In the genomic region with DNA sequence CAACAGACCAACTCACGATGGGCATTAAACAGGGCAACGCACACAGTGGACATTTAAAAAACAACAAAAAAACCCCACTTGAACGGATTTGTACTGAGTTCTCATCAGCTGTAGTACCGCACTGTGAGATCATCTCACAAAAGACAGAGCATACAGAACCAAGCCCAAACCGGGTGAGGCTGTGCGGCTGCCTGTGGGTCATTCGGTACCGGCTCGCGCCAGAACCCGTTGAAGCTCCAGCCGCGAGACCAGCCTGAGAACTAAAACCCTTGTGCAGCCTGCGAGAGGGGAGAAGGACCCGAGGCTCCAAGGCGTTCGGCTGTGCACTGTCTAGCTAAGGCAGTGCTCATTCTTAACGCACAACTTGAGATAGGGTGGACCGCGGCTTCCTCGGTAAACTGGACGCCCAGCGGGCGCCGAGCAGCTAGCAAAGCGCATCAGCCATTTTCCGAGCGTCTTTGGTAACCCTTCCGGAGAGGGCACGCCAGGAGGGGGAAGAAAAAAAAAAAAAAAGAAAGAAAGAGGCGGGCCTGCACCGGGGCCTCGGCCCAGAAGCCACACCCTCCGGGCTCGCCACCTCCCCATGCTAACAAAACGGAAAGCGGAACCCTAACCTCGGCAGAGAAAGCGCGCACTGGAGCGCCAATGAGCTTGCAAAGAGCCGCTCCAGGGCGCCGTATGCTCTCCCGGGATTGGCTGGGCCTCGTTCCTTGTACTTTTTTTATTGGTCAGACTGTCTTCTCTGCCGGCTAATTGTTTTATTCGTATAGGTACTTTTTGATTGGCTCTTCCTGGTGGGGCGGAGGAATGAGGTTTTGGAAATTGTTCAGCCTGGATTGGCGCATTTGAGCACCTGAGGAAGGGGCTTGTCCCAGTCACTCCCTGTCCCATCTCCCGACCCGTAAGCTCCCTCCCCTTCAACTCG, we compare ENCODE assay signal across 8 mouse cellular contexts. TPM values are rescaled to one million over a fixed set of nuclear protein-coding genes. Genes with fewer than 3 reads are reported as not detected.
A peak's percentile ranks its signal among the peaks of the same experiment; 100 is the strongest.
DNase-seq lines count a peak whose midpoint lies in the region; ATAC-seq lines count a peak whose summit lies in the region.

No protein-coding gene starts in this region.

- DNase-seq in adipocyte (ENCODE audit: low spot score) = peak; percentile 99
- DNase-seq in embryo, embryonic 10 days (ENCODE audit: low spot score) = peak; percentile 98
- peak; percentile 87 for DNase-seq in gastrocnemius, postnatal 10 days
- peak; percentile 98 for DNase-seq in induced T-regulatory cell, adult 2 months (ENCODE audit: low read depth)
- DNase-seq in left cerebral cortex, adult 9 months (ENCODE audit: low spot score in 2 of 2) = peak; percentile 99
- peak; percentile 93 for DNase-seq in right cerebral cortex, postnatal 14 days
- DNase-seq in urinary bladder, postnatal 36 days (ENCODE audit: low spot score in 2 of 2) = peak; percentile 87 to 97

- peak; percentile 77 for ATAC-seq in megakaryocyte progenitor cell, adult 5-6 weeks (replicated peaks; ENCODE audit: poor library complexity)

RNA-seq across cellular contexts. Expression of gene Usp1, which starts 0.7 kb away (rescaled TPM):
- total RNA-seq in gastrocnemius, postnatal 10 days (2021) = 10 to 100 TPM; 18.7 to 19.2 TPM
- total RNA-seq in megakaryocyte progenitor cell, adult 5-6 weeks (2015) = 192 and 198 TPM in 2 replicates
- total RNA-seq in megakaryocyte progenitor cell, adult 5-6 weeks (2017) = 164 and 194 TPM in 2 replicates

Comparison
In these comparisons a context has a peak if more than half of its experiments do, and no peak if none do; other contexts are left out.
1. Peak in every context shown above with its lines: DNase-seq and ATAC-seq.
2. RNA of gene Usp1, which starts 0.7 kb away (total RNA-seq): 164 to 198 TPM in megakaryocyte progenitor cell, adult 5-6 weeks; 18.7 to 19.2 TPM in gastrocnemius, postnatal 10 days; every median in the first group is over 4 times any median in the second.